In the genomic region with DNA sequence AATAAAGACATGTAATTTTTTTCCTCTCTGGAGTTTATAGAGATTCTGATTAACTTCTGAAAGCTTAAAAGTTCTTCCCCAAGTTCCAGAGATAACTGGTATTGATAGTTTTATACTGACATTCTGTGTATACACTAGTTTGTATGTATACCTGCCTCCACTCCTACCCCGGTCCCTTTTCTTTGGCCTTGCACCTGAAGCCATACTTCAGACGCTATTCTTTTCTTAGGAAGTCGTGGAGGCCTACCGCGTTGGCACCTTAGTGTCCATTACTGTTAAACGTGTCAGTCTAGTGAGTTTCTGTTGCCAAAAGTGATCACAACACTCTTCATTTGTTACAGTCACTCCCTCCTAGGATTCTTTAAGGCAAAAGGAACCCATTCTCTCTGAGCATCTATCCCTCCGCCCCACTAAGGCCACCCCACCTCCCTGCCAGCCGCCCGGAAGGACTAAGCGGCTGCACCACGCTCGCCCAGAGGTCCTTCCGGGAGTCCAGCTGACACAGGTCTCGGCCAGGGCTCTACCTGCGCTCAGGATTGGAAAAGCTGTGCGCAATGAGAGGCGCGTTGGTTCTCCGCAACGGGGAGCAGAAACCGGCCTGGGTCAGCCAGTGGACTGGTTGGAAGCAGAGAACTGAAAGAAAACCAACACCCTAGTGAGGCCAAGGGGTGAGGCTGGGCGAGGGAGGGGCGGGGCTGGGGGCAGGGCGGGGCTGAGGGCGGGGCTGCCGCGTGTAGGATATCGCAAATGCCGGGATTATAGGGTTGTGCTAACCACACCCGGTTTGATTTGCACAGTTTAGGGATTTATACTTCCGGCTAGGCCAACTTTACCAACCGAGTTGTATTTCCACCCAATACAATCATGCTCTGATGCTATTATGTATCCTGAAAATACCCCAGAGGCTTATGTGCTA, we compare ENCODE assay signal across 8 mouse cellular contexts. TPM values are rescaled to one million over a fixed set of nuclear protein-coding genes. Genes with fewer than 3 reads are reported as not detected.
A peak's percentile ranks its signal among the peaks of the same experiment; 100 is the strongest.
DNase-seq lines count a peak whose midpoint lies in the region; ATAC-seq and TF ChIP-seq lines count a peak whose summit lies in the region.

A gene (minus strand): TSS at position 672 of the 916 bp plus-strand sequence.

- H3K9ac ChIP-seq in hindbrain, postnatal 0 days (replicated peaks; ENCODE audit: low read length): peak within 1 kb of the TSS; percentile 58

- WGBS in hindbrain, postnatal 0 days: 7% methylated on average over 32 of the region's 32 CpGs

- peak within 1 kb of the TSS; percentile 52 for H3K4me3 ChIP-seq in hindbrain, postnatal 0 days (ENCODE audit: low read length)
- H3K4me3 ChIP-seq in megakaryocyte, embryonic 14.5 days (replicated peaks): peak within 1 kb of the TSS; percentile 94

- no peaks in the 10 kb centered on the region for H3K4me1 ChIP-seq in hindbrain, postnatal 0 days (ENCODE audit: insufficient read depth, low read length)
- H3K4me1 ChIP-seq in megakaryocyte, embryonic 14.5 days: peaks cover 20% of the 10 kb centered on the region

- no peaks in the 10 kb centered on the region for H3K9me3 ChIP-seq in hindbrain, postnatal 0 days (ENCODE audit: low read length)
- no peaks in the 10 kb centered on the region for H3K9me3 ChIP-seq in megakaryocyte, embryonic 14.5 days

- peak within 1 kb of the TSS; percentile 71 for H3K4me2 ChIP-seq in hindbrain, postnatal 0 days (ENCODE audit: low read depth, low read length)

- no peaks in the 10 kb centered on the region for H3K27me3 ChIP-seq in hindbrain, postnatal 0 days (ENCODE audit: insufficient read depth, low read length)
- no peaks in the 10 kb centered on the region for H3K27me3 ChIP-seq in megakaryocyte, embryonic 14.5 days (replicated peaks)

- no peak for TF ChIP-seq CTCF in hindbrain, postnatal 0 days (IDR thresholded peaks at IDR 0.05; ENCODE audit: low read depth)

- H3K27ac ChIP-seq in hindbrain, postnatal 0 days: peak within 1 kb of the TSS; percentile 78

- peak; percentile 94 for ATAC-seq in common myeloid progenitor, adult 5-6 weeks (replicated peaks; ENCODE audit: low read depth, poor library complexity, severe bottlenecking)
- peak; percentile 98 for ATAC-seq in hindbrain, postnatal 0 days

- DNase-seq in adipocyte (ENCODE audit: low spot score): peak; percentile 86
- DNase-seq in gastrocnemius, adult 8-10 months (ENCODE audit: low spot score in 2 of 2): peak; percentile 64 to 65
- peak; percentile 81 for DNase-seq in hindbrain, postnatal 0 days (ENCODE audit: low spot score)
- peak; percentile 48 for DNase-seq in left cerebral cortex, adult 8-10 months (ENCODE audit: low spot score in 2 of 2)
- DNase-seq in right cerebral cortex, adult 2 months (ENCODE audit: low spot score in 2 of 2): peak; percentile 41 to 53
- DNase-seq in urinary bladder, postnatal 25 days (ENCODE audit: low spot score): peak; percentile 66

- H3K36me3 ChIP-seq in hindbrain, postnatal 0 days (ENCODE audit: insufficient read depth, low read length): no peaks in the 10 kb centered on the region
- peaks cover 24% of the 10 kb centered on the region for H3K36me3 ChIP-seq in megakaryocyte, embryonic 14.5 days (replicated peaks; ENCODE audit: low read length)

RNA-seq across cellular contexts. Expression of the gene that starts here (rescaled TPM):
- total RNA-seq in common myeloid progenitor, adult 5-6 weeks (2017): 12.7 and 19.3 TPM in 2 replicates
- total RNA-seq in gastrocnemius, adult 8-10 months (2022): 1 to 10 TPM; 7.2 to 9.4 (median 8.4) TPM
- 4.3 and 5.6 TPM in 2 replicates for total RNA-seq in hindbrain, postnatal 0 days (2014; rRNA removed)
- 3.4 and 3.5 TPM in 2 replicates for polyA plus RNA-seq in hindbrain, postnatal 0 days (2015; fragmentation: Nextera tagmentation; extraction: Ambion mirVana)
- total RNA-seq in left cerebral cortex, adult 8-10 months (2022): 1 to 10 TPM; 4.4 to 7.1 (median 5.7) TPM
- 4.3 TPM in 1 of 2 replicates, not detected in the other for polyA plus RNA-seq in megakaryocyte, embryonic 14.5 days (2012; ENCODE audit: insufficient read depth, low replicate concordance)

Comparison
In these comparisons a context has a peak if more than half of its experiments do, and no peak if none do; other contexts are left out.
1. Peak in every context shown above with its lines: DNase-seq, ATAC-seq, H3K4me3 ChIP-seq and H3K27ac ChIP-seq.